Mouse (Mus musculus) myocyte (in vitro differentiated cells): Measurements from ENCODE around the gene Sapcd2.

Experiments used
- MAX ChIP-seq: IDR thresholded peaks from one replicate; pipeline ENCODE4 v1.6.1; 2011; ENCODE audit warnings: low read depth, mild to moderate bottlenecking, control low read depth
- POLR2A ChIP-seq: IDR thresholded peaks from one replicate; pipeline ENCODE4 v1.6.1; 2011; ENCODE audit warnings: low read depth, mild to moderate bottlenecking, control low read depth, moderate library complexity; ENCODE audit not compliant: insufficient read length

DNA sequence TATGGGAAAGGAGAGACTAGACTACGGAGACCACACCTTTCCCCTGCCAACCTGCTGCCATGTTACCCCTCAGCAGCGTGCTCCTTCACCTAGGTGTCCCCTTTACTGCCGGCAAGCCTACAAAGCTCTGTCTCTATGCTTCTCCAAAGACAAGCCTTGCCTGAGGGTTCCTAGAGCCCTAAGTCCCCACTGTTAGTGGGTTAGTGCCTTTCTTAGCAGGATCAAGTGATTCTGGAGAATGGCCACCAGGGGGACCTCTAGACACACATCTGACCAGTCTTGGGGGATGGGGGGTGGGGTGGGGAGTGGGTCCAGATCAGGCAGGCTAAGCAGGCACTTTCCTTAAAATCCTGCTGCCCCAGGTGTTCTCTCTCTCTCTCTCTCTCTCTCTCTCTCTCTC lies 49.8 kb downstream of the Sapcd2 start:
- no peak for TF ChIP-seq MAX
- no peak for TF ChIP-seq POLR2A
